Mouse (Mus musculus) frontal cortex, postnatal 14 days (tissue): ENCODE data around the gene Btaf1.

ENCODE experiments used
- DNase-seq, 2 experiments: peaks; one replicate each; pipeline ENCODE4 v3.0.0; 2022; ENCODE audit warnings: low spot score in 2 of 2

The Btaf1 gene

GRCm38 (mm10) chr19:37020951-37021350 lies 95.1 kb downstream of the Btaf1 start:
- no peak for DNase-seq

- no peak for DNase-seq
Observed at GRCm38 (mm10) chr19:37022146-37022545, 96.3 kb downstream of the Btaf1 start.

- no peak for DNase-seq
Observed at GRCm38 (mm10) chr19:37025839-37026319, 100.0 kb downstream of the Btaf1 start.

- DNase-seq: no peak
Observed at GRCm38 (mm10) chr19:37026408-37026807, 100.5 kb downstream of the Btaf1 start.

GRCm38 (mm10) chr19:37029771-37030170 lies 103.9 kb downstream of the Btaf1 start:
- no peak for DNase-seq

- DNase-seq: no peak
Observed at GRCm38 (mm10) chr19:37031446-37031845, 105.6 kb downstream of the Btaf1 start.

- DNase-seq: no peak
Observed at GRCm38 (mm10) chr19:37032364-37032763, 106.5 kb downstream of the Btaf1 start.

GRCm38 (mm10) chr19:37040906-37041305 lies 115.0 kb downstream of the Btaf1 start:
- no peak for DNase-seq

- no peak for DNase-seq
Observed at GRCm38 (mm10) chr19:37044431-37044830, 118.6 kb downstream of the Btaf1 start.

- no peak for DNase-seq
Observed at GRCm38 (mm10) chr19:37048507-37048906, 122.6 kb downstream of the Btaf1 start.

- no peak for DNase-seq
Observed at GRCm38 (mm10) chr19:37050643-37051345, 124.9 kb downstream of the Btaf1 start.

GRCm38 (mm10) chr19:37055976-37056556 lies 130.2 kb downstream of the Btaf1 start:
- no peak for DNase-seq

- DNase-seq: no peak
Observed at GRCm38 (mm10) chr19:37057161-37057905, 131.5 kb downstream of the Btaf1 start.

- DNase-seq: no peak
Observed at GRCm38 (mm10) chr19:37059623-37060022, 133.7 kb downstream of the Btaf1 start.

- DNase-seq: no peak
Observed at GRCm38 (mm10) chr19:37060078-37060477, 134.2 kb downstream of the Btaf1 start.
